Mouse (Mus musculus) left cerebral cortex, adult 11 months (tissue): ENCODE measurements around the gene Aplnr.

Source experiments
- DNase-seq: peaks from one replicate; pipeline ENCODE4 v3.0.0; 2022; ENCODE audit warnings: low spot score

Aplnr gene

DNA sequence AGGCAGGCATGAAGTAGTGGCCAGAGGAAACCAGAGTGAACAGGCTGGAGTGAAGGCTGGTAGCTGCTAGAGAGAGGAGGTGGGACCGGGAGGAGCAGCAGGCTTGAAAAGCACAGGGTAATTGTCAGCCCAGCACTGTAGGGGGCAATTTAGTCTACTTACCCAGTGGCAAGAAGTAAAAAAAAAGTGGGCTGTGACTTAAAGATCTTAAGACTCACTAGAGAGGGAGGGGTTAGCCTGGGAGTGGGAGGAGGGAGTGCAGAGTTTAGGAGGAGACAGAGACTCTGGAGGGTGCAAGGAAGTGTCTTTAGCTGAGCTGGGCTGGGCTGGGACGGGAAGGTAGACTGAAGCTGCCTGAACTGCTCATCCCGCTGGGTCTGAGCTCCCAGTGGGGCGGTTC lies at the start of gene Aplnr:
Gene Aplnr (plus strand): TSS at position 137 of the 400 bp plus-strand sequence.
- DNase-seq, result no peak

DNA sequence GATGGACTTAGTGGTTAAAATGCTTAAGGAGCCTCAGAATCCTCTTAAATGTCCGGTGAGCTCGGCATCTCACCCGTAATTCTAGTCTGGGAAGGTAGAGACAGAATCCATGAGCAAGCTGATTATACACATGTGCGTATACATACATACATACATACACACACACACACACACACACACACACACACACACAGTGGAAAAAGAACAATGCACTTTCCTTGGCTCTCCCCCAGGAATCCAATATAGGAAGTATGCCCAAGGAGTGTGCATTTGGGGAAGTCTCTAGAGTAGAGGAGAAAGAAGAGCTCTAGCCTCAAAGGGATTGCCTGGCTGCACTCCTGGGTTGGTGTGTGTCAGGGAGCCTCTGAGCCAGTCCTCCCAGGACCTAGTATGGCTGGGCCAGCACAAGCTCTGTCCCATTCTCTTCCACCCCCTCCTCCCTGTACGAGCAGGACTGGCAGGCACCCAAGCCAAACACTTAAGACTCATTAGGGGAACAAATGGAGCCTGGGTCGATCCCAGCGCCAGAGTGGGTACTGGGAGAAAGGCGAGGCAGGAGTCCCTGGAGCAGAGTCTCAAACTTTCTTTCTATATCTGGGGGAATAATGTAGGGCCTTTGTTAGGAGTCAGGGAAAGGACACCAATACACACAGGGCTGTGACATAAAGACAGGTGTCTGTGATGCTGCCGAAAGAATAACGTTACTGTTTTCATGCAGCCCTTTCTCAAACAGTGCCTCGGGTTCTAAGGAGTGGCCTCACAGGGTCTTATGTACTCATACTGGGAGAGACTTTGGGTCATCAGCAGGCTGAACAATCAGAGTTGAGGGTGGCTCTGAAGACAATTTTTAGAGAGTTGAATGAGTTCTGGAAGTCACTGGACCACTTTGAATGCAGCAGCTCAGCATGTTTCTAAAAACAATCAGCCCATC lies 47.0 kb upstream of the Aplnr start:
- DNase-seq, result no peak

DNA sequence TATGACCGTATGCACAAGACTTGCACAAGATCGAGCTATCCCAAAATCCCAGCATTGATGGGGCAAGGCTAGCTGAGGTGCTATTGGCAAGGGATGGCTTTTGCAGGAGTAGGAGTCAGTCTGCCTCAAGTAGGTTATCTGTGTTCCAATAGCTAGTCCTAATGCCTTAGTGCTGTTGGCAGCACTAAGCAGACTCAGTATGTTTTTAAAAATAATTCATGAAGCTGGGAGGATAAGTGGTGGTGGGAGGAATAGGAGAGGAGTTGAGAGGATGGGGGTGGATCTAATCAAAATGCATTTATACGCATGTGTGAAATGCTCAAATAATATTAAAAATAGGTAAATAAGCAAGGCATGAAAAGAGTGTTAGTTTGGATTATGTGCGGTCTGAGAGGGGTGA lies 44.7 kb upstream of the Aplnr start:
- DNase-seq, result no peak

DNA sequence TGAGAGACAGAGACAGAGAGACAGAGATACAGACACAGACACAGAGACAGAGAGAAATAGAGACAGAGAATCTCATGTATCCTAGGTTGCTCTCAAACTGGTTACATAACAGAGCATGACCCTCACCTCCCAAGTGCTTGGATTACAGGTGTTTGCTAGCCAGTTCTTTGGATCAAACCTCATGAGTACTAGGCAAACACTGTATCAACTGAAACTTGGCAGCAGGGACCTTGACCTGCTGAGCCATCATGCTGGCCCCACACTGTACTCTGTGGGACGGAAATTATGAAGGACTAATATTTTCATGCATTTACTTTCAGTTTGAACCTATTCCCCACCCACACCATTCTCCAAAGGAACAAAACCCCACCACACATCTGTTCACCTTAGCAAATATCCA lies 42.6 kb upstream of the Aplnr start:
- no peak for DNase-seq

DNA sequence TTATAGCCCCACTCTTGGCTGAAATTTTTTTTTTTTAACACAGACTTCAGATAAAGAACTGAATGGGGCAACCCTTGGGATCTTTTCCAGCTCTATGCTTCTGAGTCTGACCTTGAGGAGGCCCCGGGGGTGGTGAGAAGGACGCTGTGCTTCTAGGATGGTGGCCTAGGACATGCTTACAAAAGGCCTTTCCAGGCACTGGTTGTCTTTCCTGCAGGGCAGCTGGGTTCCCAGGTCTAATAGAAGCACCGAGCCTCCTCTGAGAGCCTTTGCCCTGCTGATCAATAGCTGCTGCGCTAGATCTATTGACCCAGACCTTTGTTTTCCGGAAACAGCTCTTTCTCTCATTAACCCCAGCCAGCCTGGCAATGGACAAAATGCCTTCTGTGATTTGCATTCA lies 40.1 kb upstream of the Aplnr start:
- DNase-seq, result no peak

DNA sequence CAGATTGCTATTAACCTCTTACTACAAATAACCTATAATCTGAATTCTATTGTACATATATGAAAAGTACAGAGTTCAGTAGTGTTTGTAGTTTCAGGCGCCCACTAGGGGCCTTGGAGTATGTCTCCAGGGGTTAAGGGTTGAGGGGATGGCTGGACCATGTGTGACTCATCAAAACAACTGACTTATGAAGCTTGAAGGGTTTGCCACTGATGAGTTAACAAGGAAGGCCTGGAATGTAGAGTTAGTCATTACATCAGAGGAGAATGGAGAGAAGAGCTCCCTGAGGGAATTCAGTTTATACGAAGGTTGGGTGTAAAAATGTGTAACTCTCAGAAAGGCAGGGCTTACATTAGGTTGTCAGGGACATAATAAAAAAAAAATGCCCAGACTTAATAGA lies 38.0 kb upstream of the Aplnr start:
- no peak for DNase-seq

DNA sequence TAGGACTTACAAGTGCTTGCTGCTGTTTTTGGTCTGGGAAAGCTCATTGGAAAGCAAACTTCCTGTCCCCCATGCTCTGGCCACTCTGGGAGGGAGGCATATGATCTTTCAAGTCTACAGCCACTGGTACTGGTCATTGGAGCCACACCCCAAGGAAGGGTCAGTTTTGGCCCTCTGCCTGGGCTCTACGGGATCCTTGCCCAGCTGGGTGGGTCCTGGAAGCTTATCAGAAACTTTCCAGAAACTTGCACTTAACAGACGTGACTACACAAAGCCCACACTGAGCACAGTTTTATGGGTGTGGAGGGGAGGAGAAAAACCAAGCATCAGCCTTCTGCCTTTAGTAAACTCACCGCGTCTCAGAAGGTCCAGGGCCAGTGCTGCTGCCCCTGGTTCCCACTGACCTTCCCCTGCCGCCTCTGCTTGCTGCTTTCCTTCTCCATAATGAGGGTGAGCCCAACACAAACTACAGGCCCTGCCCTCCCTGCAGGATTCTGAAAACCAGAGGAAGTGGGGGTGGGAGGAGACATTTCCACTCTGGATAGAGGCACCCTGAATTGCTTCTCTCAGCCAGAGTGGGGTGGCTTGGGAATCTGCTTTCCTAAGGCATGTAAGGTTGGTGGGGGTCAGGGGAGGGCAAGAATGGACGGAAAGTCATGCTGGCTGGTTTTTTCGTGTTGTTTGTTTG lies 37.1 kb upstream of the Aplnr start:
- no peak for DNase-seq

DNA sequence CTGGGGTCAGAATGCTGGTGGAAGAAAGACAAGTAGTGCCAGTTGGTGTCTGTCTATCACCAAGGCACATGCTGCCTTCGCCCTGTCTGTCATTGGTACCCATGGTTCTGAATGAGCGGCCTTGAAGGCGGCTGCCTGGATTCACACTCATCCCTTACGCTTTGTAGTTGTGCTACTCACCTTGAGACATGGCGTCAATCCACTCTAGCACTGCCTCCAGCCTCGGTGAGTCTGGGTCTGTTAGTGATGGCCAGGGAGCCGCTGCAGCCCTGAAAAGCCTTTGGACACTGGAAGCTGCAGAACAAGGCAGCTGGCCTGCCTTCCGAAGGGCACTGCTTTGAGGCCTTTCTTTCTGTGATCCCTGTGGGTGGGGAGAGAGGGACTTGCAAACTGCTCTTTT lies 32.8 kb upstream of the Aplnr start:
- no peak for DNase-seq

DNA sequence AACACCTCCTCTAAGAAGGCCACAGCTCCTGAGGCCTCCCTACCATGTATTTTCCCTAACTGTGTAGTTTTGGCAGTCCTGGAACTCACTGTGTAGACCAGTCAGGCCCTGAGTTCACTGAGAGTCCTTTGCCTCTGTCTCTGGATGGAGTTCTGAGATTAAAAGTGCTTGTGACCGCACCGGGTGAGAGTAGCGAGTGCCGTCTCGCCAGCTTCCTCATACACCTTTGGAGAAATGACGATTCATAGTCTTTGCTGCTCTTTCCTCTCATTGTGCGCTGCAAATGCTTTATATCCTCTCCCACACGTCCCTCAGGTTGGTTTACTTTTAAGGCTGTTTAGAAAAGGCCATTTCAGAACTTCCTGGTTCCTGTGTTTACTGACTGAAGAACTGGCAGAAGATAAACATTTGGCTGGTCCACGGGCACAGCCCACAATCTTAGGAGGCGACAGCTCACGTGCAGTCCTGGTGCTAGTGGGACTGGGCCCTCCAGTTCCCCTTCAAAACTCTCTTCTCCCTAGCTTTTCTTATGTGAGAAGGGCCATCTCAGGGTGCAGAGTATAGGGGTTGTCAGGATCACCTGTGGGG lies 30.5 kb upstream of the Aplnr start:
- no peak for DNase-seq

DNA sequence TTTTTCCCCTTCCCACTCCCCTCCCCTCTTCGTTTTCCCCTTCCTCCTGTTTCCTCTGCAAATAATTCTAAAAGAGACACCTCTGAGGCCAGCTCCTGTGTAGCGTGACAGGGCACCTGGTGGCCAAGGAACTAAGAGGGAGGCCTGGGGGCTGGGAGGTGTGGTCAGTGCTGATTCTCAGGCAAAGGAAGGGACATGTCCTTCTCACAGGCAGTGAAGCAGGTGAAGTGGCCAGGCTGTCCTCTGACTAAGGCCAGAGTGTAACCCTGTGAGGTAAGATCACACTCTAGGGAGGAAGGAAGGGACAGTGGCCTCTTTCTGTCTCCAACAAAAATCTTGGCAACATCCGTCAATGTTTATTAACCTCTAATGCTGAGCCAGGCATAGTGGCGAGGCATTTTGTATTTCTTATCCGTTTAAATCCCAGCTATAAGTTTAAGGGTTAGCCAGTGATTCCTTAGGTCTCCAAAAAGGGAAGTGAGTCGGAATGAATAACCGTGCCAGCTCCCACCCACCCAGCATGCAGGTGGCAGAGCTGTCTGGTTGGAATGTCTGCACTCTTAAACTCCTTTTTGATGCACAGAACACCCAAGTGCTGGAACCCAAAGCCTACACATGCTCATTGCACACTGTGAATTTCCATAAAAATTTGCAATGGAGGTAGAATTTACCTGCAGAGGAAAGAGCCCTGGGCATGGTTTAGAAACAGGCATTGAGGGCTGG lies 29.8 kb upstream of the Aplnr start:
- DNase-seq, result no peak

DNA sequence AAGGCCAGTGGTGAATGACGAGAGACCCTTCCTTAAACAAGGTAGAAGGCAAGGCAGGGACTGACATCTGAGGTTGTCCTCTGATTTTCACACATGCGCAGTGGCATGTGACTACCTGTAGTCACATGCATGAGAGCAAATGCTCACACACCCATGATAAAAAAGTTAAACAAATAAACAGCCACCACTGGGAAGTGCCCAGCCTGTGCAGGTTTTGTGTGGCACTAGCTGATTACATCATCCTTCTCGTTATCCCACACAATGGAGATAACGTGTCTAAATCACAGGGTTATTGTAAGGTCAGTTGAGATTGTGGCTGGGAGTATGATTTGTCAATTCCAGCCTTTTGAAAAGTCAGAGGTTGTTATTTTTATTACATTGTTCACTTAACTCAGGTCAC lies 29.1 kb upstream of the Aplnr start:
- DNase-seq, result no peak

DNA sequence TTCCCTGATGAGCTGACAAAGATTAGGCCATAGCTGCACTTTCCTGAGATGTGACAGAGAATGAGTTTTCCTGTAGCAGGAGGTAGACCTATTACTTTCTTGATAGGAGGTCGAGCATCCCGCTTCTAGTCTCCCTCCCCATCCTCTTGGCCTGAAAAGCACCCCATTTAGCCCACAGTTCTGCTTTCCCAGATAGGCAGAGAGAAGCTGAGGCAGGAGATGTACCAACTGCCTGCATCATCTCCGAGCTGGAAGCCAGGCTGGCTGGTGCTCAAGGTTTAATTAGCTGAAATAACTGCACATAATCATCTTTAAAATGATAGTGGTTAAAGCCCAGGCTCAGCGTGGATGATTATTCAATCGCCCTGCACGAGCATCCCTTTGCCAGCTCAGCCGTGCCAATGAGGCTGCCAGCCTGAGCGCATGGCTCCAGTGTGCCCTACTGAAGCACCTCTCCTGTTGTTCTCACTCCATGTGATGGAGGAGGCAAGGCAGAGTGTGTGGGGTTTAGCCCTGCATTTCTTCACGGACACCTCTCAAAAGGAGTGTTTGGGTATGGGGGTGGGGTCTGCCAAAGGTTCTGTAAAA lies 25.6 kb upstream of the Aplnr start:
- no peak for DNase-seq

DNA sequence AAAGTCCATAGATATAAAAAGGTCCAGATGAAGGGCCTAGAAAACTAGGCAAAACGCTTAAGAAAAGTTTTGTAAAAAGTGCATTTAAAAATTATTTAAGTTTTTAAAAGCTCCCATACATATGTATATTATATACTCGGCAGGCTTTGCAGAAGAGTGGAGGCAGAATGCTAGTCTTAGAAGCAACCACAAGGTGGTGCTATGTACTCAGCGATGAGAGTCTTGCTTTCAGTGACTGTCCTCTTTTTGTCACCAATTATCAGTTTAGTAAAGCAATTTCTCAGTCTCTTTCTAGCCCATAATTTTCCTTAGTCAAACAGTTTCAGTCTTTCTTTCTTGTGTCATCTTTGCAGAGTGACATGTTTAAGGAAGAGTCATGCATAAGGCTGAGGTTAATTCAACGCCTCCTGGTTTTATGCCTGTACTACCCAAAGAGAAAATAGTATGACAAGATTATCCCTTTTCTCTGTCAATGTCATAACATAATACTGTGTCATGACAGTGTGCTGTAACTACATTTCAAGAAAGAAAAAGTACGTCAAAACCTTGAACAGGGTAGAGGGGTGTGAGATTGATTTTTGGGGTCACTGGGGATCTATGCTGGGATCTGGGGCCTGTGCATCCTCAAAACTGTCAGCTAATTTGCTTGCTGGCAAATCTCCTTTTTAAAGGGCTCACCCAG lies 12.7 kb upstream of the Aplnr start:
- peak; percentile 55 for DNase-seq

DNA sequence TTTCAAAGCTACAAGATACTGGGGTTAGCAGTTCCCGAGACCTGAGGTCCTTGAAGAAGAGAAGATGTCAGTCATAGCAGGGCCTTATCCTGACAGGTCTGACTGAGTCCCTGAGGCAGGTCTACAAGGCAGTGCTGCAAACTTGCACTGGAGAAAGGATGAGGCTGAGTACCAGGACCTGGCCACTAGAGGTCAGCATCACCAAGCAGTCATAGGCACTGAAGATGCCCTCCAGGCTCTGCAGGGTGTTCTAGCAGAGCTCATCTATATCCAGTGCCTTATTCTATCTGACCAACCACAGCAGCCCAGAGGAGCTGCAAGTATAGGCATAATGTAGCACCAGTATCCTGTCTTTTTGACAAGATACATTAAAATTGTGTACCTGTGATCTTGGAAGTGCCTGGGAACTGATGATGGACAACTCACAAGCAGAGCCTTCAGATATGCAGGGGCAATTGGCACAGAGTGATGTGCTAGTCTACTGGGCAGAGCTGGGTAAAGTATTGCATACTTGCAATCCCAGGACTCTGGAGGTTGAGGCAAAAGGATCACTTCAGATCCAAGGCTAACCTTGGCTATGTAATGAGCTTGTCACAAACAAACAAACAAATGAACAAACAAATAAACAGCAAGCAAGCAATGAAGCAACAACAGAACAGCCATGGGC lies 12.0 kb upstream of the Aplnr start:
- DNase-seq, result peak; percentile 78

DNA sequence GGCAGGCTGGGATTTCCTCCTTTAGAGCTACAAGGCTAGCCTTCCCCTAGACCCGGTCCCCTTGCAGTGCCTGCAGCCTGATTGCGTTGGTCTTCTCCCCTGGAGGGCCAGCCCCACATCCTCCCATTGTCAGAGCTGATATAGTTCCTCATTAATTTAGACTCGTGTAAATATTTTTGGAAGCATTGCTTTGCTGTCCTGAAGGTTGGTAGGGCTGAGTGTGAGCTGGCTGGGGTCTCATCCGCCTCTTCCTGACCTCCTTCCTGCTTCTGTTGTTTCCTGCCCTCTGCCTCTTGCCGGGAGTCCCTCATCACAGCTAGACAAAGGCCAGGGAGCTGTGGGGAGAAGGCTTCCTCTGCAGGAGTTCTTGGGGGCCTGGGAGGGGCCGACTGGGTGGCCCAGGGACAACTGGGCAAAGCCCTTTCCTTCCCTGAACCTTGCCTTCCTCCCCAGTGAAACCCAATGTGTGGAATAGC lies 6.5 kb upstream of the Aplnr start:
- no peak for DNase-seq

DNA sequence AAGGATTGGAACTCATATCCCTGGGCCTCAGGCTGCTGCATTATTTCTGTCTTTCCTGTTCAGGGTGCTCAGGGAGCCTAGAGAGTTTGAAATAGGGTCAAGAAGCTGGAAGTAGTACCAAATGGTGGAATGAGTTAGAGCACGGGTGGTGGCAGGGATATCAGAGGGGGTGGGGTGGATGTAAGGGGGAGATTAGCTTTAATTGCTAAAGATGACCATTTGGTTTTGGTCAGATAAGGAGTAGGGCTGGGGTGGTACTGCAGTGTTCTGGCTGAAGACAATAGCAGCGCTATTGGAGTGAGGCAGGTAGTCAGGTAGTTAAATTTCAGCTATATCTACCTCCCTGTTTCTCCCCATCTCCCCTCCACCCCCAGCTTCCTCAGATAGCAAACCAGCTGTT lies 4.8 kb upstream of the Aplnr start:
- DNase-seq, result no peak

DNA sequence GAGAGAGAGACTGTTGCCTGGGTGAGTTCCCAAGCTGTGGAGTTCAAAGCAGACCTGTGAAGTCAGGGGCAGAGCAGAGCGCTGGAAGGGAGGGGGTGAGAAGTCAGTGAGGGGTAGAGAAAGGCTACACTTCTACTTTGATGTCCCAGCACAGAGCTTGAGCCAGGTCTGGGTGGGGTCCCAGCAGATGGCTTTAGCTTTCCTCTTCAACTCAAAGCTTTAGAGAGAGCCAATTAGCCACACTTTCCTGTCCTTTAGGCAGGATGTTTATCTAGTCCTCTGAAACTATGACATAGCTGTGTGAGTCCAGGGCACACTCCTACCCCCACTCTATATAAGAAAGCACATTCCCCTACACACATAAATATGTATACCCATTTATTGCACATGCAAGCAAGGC lies 4.3 kb upstream of the Aplnr start:
- no peak for DNase-seq

DNA sequence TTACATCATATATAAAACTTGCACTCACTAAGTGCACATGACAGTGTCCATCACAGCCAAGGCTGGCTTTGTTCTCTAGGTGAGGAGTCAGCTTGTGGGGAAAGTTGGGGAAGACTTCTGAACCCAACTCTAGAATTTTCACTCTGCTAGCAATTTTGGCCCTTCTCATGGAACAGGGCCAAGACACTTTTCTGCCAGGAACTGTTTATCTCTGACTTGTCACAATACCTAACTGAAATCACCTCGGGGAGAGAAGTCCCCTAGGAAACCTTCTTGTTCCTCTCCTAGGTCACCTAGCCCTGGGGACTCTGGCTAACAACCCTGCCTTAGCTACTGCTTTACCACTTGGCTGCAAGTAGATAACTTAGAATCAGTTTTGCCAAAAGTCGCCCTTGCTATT lies 3.8 kb upstream of the Aplnr start:
- DNase-seq, result no peak

DNA sequence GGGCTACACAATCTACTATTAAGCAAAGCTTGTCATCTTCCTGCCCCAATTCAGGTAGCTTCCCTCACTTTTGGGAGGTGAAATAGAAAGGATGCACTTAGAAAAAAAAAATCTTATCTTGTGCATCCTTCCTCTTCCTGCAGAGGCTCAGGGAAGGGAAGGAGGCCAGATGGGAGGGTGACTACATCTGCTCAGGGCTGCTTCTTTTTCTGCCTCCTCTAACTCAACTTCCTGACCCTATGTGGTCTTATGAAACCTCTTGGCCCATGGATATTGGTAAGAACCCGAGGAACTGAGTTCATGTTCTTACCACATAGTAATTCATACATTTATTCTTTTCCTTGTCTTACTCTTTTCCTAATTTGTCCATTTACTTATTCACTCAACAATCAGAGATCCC lies 926 bp upstream of the Aplnr start:
- DNase-seq, result no peak

DNA sequence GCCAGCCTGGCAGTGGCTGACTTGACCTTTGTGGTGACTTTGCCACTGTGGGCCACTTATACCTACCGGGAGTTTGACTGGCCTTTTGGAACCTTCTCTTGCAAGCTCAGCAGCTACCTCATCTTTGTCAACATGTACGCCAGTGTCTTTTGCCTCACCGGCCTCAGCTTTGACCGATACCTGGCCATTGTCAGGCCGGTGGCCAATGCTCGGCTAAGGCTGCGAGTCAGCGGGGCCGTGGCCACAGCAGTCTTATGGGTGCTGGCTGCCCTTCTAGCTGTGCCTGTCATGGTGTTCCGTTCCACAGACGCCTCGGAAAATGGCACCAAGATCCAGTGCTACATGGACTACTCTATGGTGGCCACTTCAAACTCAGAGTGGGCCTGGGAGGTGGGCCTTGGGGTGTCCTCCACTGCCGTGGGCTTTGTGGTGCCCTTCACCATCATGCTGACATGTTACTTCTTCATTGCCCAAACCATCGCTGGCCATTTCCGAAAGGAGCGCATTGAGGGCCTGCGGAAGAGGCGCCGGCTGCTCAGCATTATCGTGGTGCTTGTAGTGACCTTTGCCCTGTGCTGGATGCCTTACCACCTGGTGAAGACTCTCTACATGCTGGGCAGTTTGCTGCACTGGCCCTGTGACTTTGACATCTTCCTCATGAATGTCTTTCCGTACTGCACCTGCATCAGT lies 951 bp downstream of the Aplnr start:
- DNase-seq, result no peak
